Mouse (Mus musculus) frontal cortex, postnatal 14 days (tissue): ENCODE data around the gene Xylb.
A peak's percentile ranks its signal among the peaks of the same experiment; 100 is the strongest.
"Not testable (repeated sequence)": the region's sequence is repeated elsewhere in the genome, so short reads cannot be mapped to it uniquely, and the experiment has no call there.

ENCODE experiments used
- DNase-seq, 2 experiments: peaks; one replicate each; pipeline ENCODE4 v3.0.0; 2022; ENCODE audit warnings: low spot score in 2 of 2

The Xylb gene

DNA sequence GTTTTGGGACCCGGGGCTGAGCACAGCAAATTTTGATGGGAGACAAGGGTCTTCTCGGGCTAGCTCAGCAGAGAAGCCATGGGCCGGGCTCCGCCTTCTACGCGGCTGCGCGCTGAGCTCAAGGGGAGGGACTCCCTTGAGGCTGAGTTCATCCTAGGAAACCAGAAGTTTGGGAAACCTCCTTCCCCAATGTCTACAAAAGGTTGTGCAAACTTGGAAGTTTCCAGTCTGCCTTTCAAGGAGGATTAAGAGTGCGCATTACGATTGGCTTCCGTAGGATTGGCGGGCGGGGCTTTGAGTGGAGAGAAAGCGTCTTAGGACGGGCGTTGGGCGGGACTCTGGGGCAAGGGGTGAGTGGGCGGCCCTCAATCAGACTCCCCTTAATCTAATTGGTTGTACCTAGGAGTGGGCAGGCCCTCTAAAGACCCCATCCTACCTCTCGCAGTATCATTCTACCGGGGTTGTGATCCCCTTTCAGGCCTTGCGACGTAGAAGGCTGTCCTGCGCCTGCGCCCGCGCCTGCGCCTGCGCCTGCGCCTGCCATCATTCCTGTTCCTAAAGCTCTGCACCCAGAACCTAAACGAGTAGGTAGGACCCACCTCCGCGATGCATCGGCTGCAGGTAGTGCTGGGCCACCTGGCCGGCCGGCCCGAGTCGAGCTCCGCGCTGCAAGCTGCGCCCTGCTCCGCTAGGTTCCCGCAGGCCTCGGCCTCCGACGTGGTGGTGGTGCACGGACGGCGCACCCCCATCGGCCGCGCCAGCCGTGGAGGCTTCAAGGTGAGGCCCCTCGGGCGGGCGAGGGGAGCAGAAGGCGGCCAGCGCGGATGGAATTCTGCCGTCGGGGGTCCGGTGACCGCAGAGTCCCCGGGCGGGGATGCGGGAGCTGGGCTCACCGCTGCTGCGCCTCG is 16.0 kb upstream of the Xylb start, which contains the start of gene Myd88:
Gene Myd88, minus strand, starts transcription at position 503 of the 908 bp plus-strand sequence.
- DNase-seq, result peak; percentile 92 to 98

DNA sequence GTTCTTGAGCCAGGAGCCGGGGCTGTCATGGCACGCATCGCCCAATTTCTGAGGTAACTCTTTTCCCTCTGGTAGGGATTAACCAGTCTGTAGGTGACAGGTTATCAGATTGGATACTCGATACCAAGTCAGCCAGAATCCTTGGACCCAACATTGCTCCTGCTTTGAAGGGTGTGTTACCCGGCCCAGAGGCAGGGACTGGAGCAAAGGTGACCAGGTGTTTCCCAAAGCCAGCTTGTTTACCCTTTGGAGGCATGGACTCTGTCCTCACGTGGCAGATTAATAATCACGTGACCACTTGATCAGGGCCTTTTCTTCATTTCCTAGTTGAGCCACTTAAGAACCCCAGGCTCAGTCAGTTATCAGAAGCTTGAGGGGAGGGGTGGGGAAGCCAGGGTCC is 14.5 kb upstream of the Xylb start:
- no peak for DNase-seq

DNA sequence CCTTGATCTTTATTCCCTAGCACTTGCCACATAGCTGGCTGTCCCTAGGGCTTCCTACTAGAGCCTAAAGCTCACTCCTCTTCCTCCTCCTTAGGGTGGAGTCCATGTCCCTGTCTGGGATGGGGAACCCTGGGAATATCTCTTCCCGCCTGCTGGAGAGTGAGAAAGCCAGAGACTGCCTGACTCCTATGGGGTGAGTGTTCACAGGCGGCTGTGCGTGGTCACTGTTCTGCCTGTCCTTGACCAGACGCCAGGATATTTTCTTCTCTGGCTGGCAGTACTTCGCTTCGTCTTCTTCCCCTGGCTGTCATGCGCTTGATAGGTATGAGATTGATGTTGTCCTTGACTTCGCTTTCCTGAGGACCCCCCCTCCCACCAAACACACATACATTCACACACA is 10.8 kb upstream of the Xylb start:
- no peak for DNase-seq

DNA sequence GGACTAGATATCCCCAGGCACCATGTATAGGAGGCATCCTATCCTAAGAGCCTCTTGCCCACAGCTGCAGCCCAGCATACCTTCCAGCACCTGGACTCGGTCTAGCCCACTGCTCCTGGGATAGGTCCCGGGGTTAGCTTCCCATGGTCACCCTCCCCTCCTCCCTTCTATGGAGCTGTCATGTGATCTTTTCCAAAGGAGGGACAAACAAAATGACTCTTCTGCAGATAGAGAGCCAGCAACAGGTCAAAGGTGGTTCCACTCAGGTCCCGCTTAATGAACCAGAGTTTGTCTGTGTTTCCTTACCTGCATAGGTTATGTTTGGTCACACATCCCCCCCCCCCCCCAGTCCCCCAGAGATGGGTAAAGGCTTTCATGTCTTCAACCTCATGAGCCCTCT is 6.7 kb upstream of the Xylb start:
- DNase-seq, result no peak

DNA sequence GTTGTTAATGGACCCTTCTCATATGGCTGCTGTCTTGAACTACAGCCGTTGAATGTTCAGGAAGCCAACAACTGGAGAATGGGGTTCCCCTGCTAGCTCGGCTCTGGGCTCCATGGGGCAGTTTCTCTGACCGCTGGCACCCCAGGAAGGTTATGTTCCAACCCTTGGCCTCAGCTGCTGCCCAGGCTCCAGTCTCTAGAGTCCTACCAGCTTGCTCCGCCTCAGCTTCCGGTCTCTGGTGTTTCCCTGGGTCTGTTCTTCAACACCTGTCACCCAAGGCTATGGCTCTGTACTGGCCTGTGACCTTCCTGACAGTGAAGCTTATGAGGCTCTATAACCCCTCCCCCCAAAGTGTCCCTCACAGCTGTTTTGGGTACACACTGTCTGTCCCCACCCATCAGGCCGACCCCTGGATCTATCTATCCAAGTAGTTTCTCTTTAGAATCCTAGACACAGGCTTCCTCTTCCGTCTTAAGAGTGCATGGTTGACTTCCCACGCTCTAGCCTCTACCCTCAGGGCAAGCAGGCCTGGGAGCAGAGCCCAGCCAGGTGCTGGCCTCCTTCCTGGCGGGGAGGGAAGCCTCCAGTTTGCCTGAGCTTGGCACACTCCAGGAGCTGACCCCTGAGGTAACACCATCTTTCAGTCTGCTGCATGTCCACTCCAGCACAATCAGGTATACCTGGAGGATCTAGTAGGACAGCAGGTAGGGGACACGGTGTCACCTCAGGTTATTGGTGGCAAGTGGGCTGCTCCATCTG is 6.1 kb upstream of the Xylb start:
- no peak for DNase-seq

DNA sequence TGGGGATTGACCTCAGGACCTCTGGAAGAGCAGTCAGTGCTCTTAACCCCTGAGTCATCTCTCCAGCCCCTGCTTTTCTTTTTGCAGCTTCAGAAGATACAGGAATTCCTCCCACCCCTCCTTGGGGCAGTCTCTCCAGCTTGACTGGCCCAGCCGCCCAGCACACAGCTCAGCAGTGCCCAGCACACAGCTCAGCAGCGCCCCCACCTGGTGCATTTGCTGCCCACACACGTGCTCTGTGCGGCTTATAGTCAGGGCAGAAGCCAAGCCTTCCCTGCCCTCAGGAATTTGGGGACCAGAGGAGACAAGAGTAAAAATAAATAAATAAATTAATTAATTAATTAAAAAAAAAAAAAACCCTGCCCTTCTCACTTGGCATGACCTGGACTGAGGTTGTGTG is 5.1 kb upstream of the Xylb start:
- DNase-seq, result peak in 1 of 2 experiments; percentile 40

DNA sequence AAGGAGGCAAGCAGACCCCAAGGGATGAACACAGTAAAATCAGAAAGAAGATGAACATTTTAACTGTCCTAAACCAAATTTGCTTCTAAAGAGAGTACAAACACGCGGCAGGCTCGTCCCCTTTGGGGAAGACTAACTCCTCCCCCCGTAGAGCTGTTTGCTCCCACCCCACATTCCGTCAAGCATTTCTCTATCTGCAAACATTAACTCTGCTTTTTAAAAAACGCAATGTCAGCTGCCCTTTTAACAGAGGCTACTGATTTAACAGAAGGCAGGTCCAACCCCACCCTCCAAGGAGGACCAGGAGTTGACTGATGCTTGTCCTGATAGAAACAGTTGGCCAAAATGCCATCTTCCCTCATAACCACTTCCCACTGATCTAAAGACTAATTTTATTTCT is 3.3 kb upstream of the Xylb start:
- DNase-seq, result no peak

DNA sequence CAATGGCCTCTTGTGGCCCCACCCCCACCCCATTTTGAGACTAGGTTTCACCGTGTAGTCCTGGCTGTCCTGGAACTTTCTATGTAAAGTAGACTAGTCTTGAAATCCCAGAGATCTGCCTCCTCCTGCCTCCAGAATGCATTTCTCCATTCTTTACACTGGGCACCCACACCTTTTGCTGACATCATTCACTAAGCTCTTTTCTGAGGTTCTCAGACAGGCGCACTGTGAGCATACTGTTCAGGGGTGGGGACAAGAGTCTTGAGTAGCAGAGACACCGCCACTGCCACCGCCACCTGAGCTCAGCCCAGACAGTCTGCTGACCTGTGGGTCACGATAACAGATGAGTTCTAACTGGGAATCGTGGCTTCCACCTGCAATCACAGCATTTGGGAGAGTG is 1.2 kb upstream of the Xylb start:
- no peak for DNase-seq

DNA sequence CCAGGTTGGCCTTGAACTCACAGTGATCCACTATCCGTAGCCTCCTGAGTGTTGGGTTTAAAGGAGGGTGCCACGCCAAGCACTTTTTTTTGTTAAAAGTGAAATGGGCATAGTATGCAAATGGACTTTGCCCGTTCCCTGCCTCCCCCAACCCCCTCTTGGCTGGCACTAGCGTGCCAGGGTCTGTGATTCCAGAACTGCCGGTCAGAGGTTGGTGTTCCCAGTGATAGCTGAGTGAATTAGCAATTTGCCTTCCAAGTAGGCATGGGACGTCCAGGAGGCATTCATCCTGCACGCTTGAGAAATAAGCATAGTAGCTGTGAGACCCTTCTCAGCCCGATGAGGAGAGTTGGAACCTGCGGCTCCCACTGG is 863 bp downstream of the Xylb start:
- no peak for DNase-seq

DNA sequence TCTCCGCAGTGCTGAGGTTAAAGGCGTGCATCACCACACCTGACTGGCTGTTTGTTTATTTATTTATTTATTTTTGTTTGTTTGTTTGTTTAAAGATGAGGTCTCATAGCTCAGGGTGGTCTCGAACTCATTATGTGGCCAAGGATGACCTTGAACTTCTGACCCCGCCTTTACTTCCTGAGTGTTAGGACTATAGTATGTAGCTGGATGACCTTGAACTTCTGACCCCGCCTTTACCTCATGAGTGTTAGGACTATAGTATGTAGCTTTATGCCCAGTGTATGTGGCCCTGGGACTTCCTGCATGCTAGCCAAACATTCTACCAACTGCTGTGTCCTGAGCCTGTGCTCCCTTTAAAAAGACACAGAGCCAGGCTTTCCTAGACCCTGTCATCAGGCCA is 4.2 kb downstream of the Xylb start:
- DNase-seq, result no peak

DNA sequence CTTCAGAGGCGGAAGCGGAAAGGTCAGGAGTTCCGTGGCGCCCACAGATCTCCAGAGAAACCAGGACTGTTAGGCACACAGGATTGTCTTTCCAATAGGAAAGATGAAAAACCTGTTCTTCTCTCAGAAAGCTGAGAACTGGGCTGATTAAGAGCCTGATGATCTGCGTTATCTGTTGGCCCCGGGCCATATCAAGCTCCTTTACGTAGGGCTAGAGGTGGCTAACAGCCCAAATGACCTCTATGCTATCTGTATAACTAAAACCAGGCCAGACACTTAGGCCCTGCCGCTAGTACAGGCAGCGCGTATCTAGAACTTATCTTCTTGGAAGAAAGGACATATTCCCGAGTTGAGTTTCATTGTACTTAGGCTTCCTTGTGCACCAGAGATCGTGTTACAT is 6.0 kb downstream of the Xylb start:
- DNase-seq, result no peak

DNA sequence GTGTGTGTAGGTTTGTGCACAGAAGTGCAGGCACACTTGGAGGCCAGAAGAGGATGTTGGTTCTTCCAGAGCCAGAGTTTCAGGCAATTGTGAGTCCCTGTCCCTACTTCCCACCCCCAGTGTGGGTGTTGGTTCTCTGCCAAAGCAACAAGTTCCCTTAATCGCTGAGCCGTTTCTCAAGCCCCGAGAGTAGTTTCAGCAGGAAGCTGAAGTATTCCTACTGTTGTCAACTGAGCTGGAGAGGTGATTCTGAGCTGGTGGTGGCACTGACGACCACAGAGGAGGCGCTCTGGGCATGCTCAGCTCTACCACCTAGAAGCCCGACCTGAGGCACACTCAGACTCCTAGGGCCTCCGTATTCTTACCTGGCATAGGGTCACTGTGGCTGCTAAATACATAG is 8.1 kb downstream of the Xylb start, which contains the start of gene Slc22a14:
Gene Slc22a14, minus strand, starts transcription at position 270 of the 400 bp plus-strand sequence.
- DNase-seq, result no peak

DNA sequence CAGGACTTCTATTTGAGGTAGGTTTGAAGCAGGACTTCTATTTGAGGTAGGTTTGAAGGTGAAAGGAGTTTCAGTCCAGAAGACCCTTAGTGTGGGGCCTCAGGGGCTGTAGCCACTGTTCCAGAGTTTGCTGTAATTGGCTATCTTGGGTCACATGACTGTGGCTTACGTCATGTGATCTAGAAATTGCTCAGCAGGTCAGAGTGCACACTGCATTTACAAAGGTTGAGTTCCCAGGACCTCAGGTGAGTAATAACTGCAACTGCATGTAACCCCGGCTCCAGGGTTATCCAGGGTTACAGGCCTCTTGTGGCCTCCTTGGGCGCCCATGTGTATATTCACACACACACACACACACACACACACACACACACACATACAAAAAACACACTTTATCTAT is 11.2 kb downstream of the Xylb start:
- no peak for DNase-seq

DNA sequence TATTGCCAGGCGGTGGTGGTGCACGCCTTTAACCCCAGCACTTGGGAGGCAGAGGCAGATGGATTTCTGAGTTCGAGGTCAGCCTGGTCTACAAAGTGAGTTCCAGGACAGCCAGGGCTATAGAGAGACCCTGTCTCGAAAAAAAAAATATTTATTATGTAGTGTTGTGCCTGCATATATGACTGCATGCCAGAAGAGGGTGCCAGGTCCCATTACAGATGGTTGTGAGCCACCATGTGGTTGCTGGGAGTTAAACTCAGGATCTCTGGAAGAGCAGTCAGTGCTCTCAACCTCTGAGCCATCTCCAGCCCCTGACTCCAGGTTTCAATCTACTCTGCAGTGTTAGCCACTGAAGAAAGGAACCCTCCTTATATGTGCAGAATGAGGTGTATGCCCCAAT is 13.6 kb downstream of the Xylb start:
- DNase-seq, result not testable (repeated sequence)

DNA sequence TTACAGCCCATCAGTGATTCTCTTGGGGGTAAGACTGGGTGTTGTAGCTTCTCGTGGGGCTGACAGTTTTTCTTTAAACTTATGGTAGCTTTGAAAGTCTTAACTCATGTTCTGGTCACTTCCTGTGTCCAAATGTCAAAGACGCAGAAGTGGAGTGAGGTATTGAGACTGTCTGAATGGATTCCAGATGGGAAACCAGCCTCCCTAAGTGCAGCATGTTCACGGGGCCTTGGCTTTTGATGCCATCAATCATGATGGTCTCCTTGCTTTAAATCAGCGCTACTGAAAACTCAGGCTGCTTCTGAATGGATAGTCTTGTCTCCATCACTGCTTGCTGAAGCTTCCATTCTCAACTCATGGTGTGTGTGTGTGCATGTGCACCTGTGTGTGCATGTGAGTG is 14.1 kb downstream of the Xylb start:
- no peak for DNase-seq

DNA sequence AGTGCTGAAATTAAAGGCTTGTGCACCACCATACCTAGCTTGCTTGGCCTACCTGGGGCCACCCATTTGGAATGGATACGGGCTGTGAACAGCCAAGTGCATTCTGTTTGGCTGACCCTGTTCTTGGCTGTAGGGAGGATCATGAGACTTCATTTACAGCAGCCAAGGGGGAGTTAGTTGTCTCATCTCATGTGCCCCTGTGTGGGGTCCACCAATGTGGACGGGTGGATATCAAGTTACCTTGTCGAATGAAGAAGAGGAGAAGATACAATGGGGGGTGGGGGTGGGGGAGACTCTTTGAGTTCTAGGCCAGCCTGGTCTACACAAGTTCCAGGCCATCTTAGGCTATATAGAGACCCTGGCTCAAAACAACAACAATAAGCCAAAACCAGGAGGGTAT is 17.8 kb downstream of the Xylb start:
- no peak for DNase-seq

DNA sequence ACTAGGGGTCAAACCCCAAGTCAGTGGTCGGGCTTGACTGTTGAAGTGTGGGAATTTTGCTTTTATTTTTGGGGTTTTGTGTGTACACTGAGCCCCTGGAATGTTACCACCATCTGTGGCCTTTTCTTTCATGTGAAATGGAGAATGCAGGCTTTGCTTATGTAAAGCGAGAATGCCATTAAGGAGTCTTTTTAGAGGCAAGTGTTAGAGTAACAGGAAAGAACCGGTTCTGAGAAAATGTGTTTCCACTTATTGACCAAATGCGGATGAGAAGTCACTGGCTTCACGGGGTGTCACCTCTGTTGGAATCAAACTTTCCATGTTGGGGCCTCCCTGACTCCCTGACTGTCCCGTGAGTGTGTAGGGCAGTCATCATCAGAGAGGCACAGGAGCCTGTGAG is 18.4 kb downstream of the Xylb start:
- DNase-seq, result no peak

DNA sequence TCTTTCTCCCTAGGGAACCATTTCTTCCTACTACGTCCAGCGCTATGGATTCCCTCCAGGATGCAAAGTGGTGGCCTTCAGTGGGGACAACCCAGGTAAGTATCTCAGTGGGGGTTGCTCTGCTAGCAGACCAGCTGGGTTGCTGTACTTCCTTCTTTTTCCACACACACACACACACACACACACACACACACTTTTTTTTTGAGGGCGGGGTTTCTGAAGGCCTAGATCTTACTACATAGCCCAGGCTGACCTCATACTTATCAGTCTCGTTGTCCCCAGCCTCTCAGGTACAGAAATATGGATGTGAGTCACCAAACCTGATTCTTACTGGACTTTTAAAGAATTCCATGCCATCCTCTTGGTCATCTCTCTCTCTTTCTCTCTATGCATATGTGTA is 21.1 kb downstream of the Xylb start:
- DNase-seq, result no peak

DNA sequence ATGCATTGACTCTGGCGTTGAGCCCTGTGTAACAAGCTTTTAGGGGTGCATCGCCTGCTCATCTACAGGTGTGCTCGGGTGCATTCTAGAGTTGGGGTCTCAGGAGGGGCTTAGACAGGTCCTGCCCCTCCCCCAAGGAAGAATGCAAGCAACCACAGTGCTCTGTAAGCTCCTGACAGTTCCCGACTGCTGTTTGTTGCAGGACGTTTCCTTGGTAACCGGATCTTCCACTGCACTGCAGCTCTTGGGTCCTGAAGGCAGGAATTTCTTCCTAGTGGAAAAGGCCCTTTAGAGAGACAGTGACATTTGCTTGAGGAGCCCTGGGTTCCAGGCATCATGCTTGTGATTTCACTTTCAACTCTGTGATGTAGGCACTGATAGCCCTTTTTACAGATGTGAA is 25.4 kb downstream of the Xylb start:
- DNase-seq, result peak; percentile 14 to 16

DNA sequence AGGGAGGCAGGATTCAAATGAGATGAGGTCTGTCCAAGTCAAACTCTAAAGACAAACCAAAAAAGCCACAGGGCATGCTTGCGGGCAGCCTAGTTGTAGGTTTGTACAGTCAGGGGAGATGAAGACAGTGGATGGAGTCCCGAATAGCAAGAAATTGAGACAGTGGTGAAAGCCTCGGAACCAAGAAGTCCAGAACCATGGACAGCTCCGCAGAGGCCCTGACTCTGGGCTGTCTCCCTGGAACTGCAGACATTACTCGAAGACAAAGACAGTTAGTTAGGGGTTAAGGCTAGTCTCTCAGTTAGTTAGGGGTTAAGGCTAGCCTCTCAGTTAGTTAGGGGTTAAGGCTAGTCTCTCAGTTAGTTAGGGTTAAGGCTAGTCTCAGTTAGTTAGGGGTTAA is 31.8 kb downstream of the Xylb start:
- no peak for DNase-seq

DNA sequence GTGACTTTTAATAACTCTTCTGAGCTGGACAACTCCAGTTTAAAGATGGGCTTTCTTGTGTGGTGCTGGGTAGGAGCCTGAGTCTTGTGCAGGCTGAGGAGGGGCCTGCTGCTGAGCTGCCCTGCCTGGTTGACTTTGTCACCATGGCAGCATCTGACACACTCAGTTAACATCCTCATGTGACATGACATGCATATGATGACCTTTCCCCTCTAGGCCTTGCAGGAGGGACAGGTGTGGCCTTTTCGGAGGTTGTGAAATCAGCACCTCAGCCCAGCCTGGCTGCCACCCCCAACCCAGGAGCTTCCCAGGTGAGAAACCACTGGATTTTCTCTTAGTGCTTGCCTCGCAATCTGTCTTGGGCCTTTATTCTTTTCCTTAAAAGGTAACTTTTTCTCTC is 33.0 kb downstream of the Xylb start:
- DNase-seq, result no peak

DNA sequence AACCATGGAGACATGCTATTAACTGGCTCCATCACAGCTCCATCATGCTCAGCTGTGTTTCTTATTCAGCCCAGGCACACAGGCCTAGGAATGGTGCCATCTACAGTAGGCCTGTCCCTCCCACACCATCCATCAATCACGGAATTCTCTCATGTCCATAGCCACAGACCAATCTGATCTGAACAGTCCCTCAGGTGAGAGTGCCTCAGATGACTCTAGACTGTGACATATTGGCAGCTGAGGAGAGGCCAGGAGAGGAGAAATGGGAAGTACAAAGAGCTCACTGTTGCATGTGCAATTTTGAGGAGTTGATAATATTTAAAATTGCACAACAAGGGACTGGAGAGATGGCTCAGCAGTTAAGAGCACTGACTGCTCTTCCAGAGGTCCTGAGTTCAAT is 37.6 kb downstream of the Xylb start:
- no peak for DNase-seq

DNA sequence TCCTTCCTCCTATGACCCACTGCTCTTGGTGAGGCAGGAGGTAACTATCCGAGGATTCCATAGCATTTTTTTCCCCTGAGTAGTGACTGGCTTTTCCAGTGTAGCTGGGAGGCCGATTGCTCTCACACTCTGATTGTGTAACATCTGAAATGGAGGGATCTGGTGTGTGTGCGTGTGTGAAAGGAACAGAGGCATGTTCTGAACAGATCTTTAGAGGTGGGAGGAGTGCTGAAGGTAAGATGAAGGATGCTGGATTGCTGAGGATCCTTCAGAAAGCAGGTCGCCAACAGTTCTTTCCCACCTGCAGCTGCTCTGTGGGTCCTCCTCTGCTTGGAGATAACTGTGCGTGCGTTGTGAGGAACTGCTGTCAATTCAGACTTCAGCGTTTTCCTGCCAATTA is 44.2 kb downstream of the Xylb start:
- peak in 1 of 2 experiments; percentile 22 for DNase-seq
